Mouse (Mus musculus): ENCODE data around the gene BC055324.

The BC055324 gene

DNA sequence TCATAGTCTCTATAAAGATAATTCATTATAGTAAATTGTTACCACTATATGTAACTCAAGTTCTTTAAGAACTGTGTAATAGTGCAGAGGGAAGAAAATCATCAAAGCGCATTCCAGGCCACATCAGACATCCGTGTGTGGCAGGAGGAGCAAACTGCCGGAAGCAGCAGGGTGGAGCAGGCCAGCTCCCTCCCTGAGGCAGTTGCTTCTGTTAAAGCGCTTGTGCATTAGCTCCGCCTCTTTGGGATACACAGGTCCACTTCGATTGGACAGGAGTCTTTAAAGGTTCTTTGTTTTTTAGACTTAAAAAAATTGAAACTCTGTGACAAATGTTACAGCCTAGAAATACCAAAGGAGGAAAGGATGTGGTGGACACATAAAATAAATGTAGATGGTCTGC, 52.5 kb downstream of the BC055324 start:
- no peak for DNase-seq

DNA sequence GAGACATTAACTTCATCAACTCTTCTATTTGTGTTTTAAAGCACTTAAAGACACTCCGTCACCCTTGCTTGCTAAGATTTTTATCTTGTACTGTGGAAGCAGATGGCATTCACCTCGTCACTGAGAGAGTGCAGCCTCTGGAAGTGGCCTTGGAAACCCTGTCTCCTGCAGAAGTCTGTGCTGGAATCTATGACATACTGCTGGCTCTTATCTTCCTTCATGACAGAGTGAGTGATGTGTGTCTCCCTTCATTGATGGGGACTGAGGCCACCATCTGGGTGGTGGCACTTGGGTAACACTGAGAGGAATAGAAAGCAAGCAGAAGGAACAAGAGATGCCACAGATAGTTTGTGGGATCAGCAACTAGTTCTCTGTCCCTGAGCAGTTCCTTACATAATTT, 60.0 kb downstream of the BC055324 start:
- DNase-seq, result no peak

DNA sequence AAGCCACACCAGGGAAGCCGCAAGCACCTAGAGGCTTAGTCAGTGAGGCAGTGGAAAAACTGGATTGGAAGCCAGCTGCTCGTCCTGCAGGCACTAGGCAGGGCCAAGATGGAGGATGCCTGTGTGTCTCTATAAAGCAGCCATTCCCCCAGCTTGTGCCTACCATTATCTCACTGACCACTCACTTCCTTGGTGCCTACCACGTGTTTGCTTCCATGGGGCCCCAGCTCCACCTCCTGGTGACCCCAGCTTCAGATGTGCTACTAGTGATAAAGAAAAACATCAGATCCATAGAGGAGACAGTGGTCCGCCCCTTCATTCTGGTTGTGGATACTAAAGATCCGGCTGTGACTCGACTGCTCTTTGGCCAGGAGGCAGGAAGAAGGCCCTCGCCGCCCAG, 62.8 kb downstream of the BC055324 start:
- no peak for DNase-seq

- no peak for DNase-seq
Observed at GRCm38 (mm10) chr1:163930458-163930794, 64.2 kb downstream of the BC055324 start.

DNA sequence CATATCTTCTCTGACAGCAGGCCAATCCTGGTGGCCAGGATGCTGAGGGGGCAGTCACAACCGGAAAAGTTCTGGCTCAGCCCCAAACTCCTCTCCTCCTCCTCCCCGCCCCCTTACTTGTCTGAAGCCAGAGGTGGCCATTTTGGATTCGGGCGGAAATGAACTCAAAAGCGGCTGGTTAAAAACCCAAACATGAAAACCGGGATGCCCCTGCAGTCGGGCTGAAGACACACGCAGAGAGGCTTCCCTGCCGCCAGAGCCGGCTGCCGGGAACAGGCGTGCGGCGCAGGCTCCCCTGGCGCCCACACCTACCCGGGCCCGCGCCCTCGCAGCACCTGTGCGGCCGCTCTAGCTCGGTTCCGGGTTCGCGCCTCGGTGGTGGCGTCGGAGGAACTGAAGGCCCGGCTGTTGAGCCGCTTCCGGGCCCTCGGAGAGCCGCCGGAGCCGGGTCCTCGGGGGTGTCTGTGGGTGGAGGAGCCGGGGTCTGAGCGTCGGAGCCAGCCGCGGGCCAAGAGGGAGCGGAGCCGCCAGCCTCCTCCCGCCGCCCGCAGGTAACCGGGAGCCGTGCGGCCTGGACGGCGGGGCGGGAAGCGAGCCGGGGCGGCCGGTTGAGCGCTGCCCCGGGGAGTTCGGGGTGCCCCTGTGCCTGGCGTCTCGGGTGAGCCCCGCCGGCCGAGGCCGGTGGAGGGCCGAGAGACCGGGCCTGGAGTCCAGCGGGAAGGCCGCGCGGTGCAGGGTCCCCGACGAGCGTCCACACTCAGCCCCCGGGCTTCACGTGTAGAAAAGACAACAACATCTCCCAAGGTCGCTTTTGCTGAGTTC, 64.7 kb downstream of the BC055324 start:
- peak; percentile 94 for DNase-seq

- no peak for DNase-seq
Observed at GRCm38 (mm10) chr1:163928846-163929245, 65.8 kb downstream of the BC055324 start, which contains the start of gene Scyl3. TSS of gene Scyl3 (plus strand) at chr1:163929100.

DNA sequence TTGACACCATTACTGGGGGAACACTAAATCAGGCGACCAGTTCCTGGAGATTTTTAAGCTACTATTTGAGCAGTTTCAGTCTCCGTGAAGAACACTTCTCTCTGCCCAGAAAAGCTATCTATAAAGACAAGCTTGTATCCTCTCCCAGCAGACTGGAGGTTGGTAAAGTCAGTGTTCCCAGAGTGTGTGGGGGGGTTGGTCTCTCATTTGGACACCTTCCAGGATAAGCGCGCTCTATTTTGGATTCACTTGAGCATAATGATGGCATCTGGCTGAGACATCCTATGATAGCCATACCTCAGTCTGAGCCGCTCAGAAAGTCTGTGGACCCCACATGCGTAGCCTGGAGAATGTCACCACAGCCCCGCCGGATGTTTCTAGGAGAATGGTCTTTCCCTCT, 70.5 kb downstream of the BC055324 start:
- DNase-seq, result no peak

DNA sequence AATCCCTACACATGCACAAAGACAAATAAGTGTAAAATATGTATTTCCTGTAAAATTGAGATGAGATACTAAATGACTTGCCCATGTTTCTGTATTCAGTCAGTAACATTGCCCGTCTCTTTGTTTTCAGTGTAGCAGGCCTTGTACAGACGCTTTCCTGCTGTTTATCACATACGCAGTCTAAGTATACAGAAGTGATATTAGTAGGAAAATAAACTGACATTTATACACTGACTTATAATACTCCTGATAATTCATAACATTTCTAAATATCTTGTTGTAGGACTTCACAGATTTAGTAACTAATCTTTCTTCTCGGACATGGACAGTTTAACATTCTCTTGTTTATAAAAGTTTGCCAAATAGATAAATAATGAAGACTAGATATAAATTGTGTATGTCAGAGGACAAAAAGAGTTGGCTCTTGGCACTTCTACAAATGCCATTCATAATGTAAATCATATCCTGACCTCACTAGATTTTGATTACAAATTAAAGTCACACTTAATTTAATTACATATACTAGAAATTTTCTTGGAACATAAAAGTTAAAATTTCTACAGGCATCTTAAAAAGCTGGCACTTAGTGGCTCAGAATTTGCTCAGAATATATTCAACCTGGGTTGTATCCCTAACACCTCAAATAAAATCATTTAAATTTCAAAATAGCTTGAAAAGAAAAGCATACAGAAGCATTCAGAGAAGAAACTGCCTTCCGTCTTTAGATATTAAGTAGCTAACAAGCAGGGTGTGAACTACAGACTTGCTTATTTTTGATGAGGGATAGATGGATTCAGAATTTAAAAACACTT, 77.0 kb downstream of the BC055324 start:
- no peak for DNase-seq

GRCm38 (mm10) chr1:163911981-163912380, 82.6 kb downstream of the BC055324 start:
- DNase-seq, result no peak

- DNase-seq, result no peak
Observed at GRCm38 (mm10) chr1:163910785-163911184, 83.8 kb downstream of the BC055324 start.

- DNase-seq, result peak; percentile 66
Observed at GRCm38 (mm10) chr1:163910343-163910742, 84.3 kb downstream of the BC055324 start.

DNA sequence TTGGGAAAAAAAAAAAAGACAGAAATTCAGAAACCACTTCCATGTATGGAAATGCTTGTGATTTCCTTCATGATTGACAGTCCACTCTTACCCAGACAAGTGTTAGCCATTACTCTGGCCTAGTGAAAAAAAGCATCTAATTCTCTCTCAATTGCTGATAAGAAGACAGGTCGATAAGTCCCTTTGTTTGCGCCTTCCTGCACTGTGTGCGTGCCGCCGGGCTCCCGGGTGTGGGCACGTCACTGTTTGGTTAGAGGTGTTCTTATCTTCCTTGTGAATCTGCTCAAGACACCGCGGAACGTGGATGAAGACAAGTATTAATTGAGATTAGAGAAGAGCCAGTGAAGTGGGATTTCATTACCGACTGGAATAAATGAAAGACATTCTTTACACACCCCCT, 86.2 kb downstream of the BC055324 start:
- no peak for DNase-seq

DNA sequence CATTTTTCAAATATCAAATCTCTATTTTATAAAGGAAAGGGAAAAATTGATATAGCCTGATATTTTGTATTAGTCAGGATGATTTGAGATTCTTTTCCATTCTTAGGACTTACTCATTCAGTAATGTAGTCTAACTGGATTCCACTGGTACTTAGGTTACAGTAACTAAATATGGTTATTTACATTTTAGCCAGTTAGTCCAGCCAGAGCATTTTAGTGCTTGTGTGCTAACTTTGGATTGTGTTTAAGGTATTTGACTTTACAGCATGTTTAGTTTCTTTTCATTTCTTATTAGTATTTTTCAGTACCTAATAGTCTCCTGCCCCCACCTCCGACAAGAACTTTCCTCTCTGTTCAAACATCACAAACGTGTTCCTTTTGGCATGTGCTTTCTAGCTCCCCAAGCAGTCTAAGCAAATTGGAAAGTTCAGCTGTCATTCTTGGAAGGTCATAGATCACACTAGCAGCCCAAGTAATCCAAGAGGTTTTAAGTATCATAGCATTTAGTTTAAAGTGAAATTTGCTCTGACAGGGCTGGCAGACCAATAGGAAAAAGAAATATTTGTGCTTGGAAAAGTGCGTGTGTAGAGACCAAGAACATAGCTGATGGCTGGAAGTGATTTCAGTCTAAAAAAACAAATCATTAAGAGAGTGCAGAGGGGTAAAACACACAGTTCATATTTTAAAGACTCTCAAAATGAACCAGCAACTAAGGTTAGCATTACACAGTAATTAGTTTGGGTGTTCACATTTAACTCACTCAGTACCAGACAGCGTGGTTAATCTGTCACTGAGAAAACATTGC, 87.4 kb downstream of the BC055324 start:
- DNase-seq, result no peak

- no peak for DNase-seq
Observed at GRCm38 (mm10) chr1:163903411-163903810, 91.2 kb downstream of the BC055324 start.

- DNase-seq, result no peak
Observed at GRCm38 (mm10) chr1:163900168-163900567, 94.4 kb downstream of the BC055324 start.

DNA sequence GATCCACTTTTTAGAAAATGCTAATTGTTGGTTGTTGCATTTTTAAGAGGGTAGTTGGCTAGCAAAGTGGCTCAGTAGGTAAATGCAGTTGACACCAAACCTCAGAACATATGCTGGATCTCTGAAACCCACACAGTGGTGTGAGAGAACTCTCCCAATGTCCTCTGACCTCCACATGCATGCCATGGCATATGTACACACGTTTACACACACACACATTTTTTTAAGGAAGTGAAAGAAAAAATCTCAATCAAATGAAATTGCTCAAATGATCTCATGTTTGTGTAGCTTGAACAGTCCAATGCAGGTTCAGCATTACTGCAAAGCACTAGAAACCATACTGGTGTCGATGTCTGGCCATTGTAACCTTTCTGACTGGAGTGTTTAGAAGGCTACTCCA, 95.0 kb downstream of the BC055324 start:
- no peak for DNase-seq

GRCm38 (mm10) chr1:163898291-163898764, 96.3 kb downstream of the BC055324 start:
- peak; percentile 9 for DNase-seq

Measured in lung, postnatal 10 days (tissue).